Mouse (Mus musculus): ENCODE results near the gene Ep400. TPM values are rescaled to one million over a fixed set of nuclear protein-coding genes. Genes with fewer than 3 reads are reported as not detected.
"Not testable (repeated sequence)": the region's sequence is repeated elsewhere in the genome, so short reads cannot be mapped to it uniquely, and the experiment has no call there.

Ep400 gene
- polyA plus RNA-seq, 1 experiment from 2014 or later, result 57.2 TPM

DNA sequence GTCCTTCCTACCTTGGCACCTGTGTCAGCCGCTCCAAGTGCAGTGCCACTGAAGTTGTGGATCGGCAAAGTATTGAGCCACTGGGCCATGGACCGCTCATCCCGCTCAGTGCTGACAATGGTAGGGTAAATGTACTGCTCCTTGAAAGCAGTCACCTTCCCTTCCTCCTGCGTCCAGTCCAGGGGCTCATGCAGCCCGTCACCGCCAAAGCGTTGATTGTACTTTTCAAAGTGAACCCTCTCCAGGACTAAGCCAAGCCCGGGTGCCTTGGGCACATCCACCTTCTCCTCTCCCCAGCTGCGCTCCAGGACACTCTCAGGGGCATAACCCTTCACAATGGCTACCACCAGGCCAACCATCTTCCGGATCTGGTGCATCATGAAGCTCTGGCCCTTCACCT lies 4.0 kb upstream of the Ep400 start:
- no peak overlapping the region for H3K27ac ChIP-seq

GRCm38 (mm10) chr5:110772945-110773344 lies 2.4 kb upstream of the Ep400 start:
- H3K27me3 ChIP-seq (replicated peaks); H3K4me2 ChIP-seq (replicated peaks); H3K4me3 ChIP-seq; H3K9ac ChIP-seq; H3K27ac ChIP-seq; ATAC-seq (ENCODE audit: low FRiP score, low read depth); H3K9me3 ChIP-seq: not testable (repeated sequence)
- H3K4me1 ChIP-seq, result peaks cover 14% of the 10 kb centered on the region
- WGBS, result 97% methylated on average over 10 of the region's 10 CpGs
- H3K36me3 ChIP-seq, result peaks cover 45% of the 10 kb centered on the region

More for the DNA sequence above, 4.0 kb upstream of the Ep400 start:
- Histone ChIP-seq H3K9ac (no peak overlapping the region), H3K27me3 (replicated peaks) (no peaks in the 10 kb centered on the region), H3K4me3 (no peak overlapping the region), H3K4me2 (replicated peaks) (no peak overlapping the region), H3K9me3 (no peaks in the 10 kb centered on the region), H3K36me3 (peaks cover 48% of the 10 kb centered on the region), H3K4me1 (peaks cover 8% of the 10 kb centered on the region)
- 95% methylated on average over 11 of the region's 11 CpGs for WGBS
- no peak for ATAC-seq (ENCODE audit: low FRiP score, low read depth)

GRCm38 (mm10) chr5:110770031-110770445 lies 479 bp downstream of the Ep400 start:
- H3K9ac ChIP-seq, result peak overlapping the region; percentile 84
- peak overlapping the region; percentile 92 for H3K27ac ChIP-seq
- peaks cover 17% of the 10 kb centered on the region for H3K36me3 ChIP-seq
- H3K4me3 ChIP-seq, result peak overlapping the region; percentile 80
- WGBS, result under 1% methylated on average over 58 of the region's 58 CpGs
- peak; percentile 63 for ATAC-seq (ENCODE audit: low FRiP score, low read depth)
- no peaks in the 10 kb centered on the region for H3K9me3 ChIP-seq
- peak overlapping the region; percentile 84 for H3K4me2 ChIP-seq (replicated peaks)
- H3K4me1 ChIP-seq, result peaks cover 14% of the 10 kb centered on the region
- H3K27me3 ChIP-seq (replicated peaks), result no peaks in the 10 kb centered on the region

GRCm38 (mm10) chr5:110769272-110769671 lies 1.2 kb downstream of the Ep400 start:
- peak overlapping the region; percentile 84 for H3K9ac ChIP-seq
- ATAC-seq (ENCODE audit: low FRiP score, low read depth), result no peak
- 71% methylated on average over 4 of the region's 4 CpGs for WGBS
- H3K4me2 ChIP-seq (replicated peaks), result peak overlapping the region; percentile 84
- peak overlapping the region; percentile 80 for H3K4me3 ChIP-seq
- H3K27ac ChIP-seq, result no peak overlapping the region
- H3K36me3 ChIP-seq, result peaks cover 10% of the 10 kb centered on the region
- H3K4me1 ChIP-seq, result peaks cover 14% of the 10 kb centered on the region
- no peaks in the 10 kb centered on the region for H3K27me3 ChIP-seq (replicated peaks)
- H3K9me3 ChIP-seq, result no peaks in the 10 kb centered on the region

DNA sequence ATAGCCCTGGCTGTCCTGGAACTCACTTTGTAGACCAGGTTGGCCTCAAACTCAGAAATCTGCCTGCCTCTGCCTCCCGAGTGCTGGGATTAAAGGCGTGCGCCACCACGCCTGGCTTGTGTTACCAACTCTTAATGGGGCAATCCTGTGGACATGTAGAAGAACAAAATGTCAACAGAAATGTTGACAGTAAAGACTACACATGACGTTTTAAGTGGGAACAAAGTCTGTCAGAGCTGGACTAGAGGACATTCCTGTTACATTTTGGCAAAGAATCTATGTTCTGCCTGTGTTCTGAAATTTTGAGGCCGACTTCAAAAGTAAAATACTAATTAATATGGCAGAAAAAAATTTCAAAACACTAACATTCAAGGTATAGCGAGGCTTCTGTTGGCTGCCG lies 6.6 kb downstream of the Ep400 start:
- H3K4me3 ChIP-seq, result no peak overlapping the region
- H3K4me1 ChIP-seq, result peaks cover 6% of the 10 kb centered on the region; the same call in 1 of the 2 replicates
- no peaks in the 10 kb centered on the region for H3K9me3 ChIP-seq
- no peaks in the 10 kb centered on the region for H3K36me3 ChIP-seq
- no peak for ATAC-seq (ENCODE audit: low FRiP score, low read depth)
- no peak overlapping the region for H3K27ac ChIP-seq
- H3K27me3 ChIP-seq (replicated peaks), result no peaks in the 10 kb centered on the region
- 96% methylated on average over 8 of the region's 8 CpGs for WGBS
- H3K4me2 ChIP-seq (replicated peaks), result no peak overlapping the region
- H3K9ac ChIP-seq, result no peak overlapping the region

- Histone ChIP-seq H3K27ac (no peak overlapping the region), H3K4me1 (no peaks in the 10 kb centered on the region), H3K9me3 (no peaks in the 10 kb centered on the region), H3K4me3 (no peak overlapping the region), H3K9ac (no peak overlapping the region), H3K27me3 (replicated peaks) (no peaks in the 10 kb centered on the region), H3K36me3 (peaks cover 5% of the 10 kb centered on the region; the same call in 1 of the 2 replicates), H3K4me2 (replicated peaks) (no peak overlapping the region)
- 77% methylated on average over 1 of the region's 1 CpGs for WGBS
- no peak for ATAC-seq (ENCODE audit: low FRiP score, low read depth)
Measured at GRCm38 (mm10) chr5:110745021-110745420, 25.5 kb downstream of the Ep400 start.

GRCm38 (mm10) chr5:110739496-110740275 lies 30.8 kb downstream of the Ep400 start:
- Histone ChIP-seq H3K4me2 (replicated peaks) (no peak overlapping the region), H3K4me3 (no peak overlapping the region), H3K9me3 (no peaks in the 10 kb centered on the region), H3K4me1 (no peaks in the 10 kb centered on the region), H3K27me3 (replicated peaks) (no peaks in the 10 kb centered on the region), H3K9ac (no peak overlapping the region), H3K36me3 (peaks cover 47% of the 10 kb centered on the region), H3K27ac (no peak overlapping the region)
- ATAC-seq (ENCODE audit: low FRiP score, low read depth), result no peak
- WGBS, result 96% methylated on average over 7 of the region's 7 CpGs

DNA sequence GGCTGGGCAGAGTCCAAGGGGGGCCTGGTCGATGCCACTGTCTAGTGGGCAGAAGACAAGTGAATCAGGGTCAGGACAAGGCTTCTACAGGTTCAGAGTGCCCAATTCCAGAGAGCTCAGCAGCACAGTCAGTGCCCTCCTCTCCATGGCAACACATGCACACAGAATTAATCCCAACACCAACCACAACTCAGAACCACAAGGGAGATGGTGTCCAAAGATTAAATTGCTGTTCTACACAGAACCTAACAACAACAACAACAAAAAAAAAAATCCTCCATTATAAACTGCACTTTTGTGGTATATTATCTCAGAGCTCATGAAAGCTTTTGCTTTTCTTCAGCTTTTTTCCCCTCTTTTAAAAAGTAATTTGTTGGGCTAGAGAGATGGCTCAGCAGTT lies 34.9 kb downstream of the Ep400 start:
- Histone ChIP-seq H3K36me3 (peaks cover 73% of the 10 kb centered on the region), H3K27ac (no peak overlapping the region), H3K4me2 (replicated peaks) (no peak overlapping the region), H3K27me3 (replicated peaks) (no peaks in the 10 kb centered on the region), H3K9ac (no peak overlapping the region), H3K4me1 (no peaks in the 10 kb centered on the region), H3K4me3 (no peak overlapping the region), H3K9me3 (no peaks in the 10 kb centered on the region)
- 94% methylated on average over 1 of the region's 1 CpGs for WGBS
- no peak for ATAC-seq (ENCODE audit: low FRiP score, low read depth)

- Histone ChIP-seq H3K27ac (no peak overlapping the region), H3K4me2 (replicated peaks) (no peak overlapping the region), H3K4me3 (no peak overlapping the region), H3K4me1 (no peaks in the 10 kb centered on the region), H3K27me3 (replicated peaks) (no peaks in the 10 kb centered on the region), H3K36me3 (peaks cover 63% of the 10 kb centered on the region), H3K9ac (no peak overlapping the region), H3K9me3 (no peaks in the 10 kb centered on the region)
- no peak for ATAC-seq (ENCODE audit: low FRiP score, low read depth)
- 94% methylated on average over 4 of the region's 4 CpGs for WGBS
Measured at GRCm38 (mm10) chr5:110733231-110733823, 37.2 kb downstream of the Ep400 start.

- H3K4me2 ChIP-seq (replicated peaks), result no peak overlapping the region
- no peaks in the 10 kb centered on the region for H3K27me3 ChIP-seq (replicated peaks)
- H3K4me3 ChIP-seq, result no peak overlapping the region
- H3K9ac ChIP-seq, result no peak overlapping the region
- H3K27ac ChIP-seq, result no peak overlapping the region
- peaks cover 65% of the 10 kb centered on the region for H3K36me3 ChIP-seq
- H3K4me1 ChIP-seq, result no peaks in the 10 kb centered on the region
- no peak for ATAC-seq (ENCODE audit: low FRiP score, low read depth)
- 95% methylated on average over 2 of the region's 2 CpGs for WGBS
- no peaks in the 10 kb centered on the region for H3K9me3 ChIP-seq
Measured at GRCm38 (mm10) chr5:110731227-110731626, 39.3 kb downstream of the Ep400 start.

GRCm38 (mm10) chr5:110727850-110728249 lies 42.7 kb downstream of the Ep400 start:
- H3K4me1 ChIP-seq, result no peaks in the 10 kb centered on the region
- 100% methylated on average over 1 of the region's 1 CpGs for WGBS
- H3K27me3 ChIP-seq (replicated peaks), result no peaks in the 10 kb centered on the region
- no peak overlapping the region for H3K4me3 ChIP-seq
- H3K4me2 ChIP-seq (replicated peaks), result no peak overlapping the region
- peaks cover 73% of the 10 kb centered on the region for H3K36me3 ChIP-seq
- H3K9ac ChIP-seq, result no peak overlapping the region
- ATAC-seq (ENCODE audit: low FRiP score, low read depth), result no peak
- H3K27ac ChIP-seq, result no peak overlapping the region
- H3K9me3 ChIP-seq, result no peaks in the 10 kb centered on the region

GRCm38 (mm10) chr5:110723543-110723942 lies 47.0 kb downstream of the Ep400 start:
- Histone ChIP-seq H3K9ac (no peak overlapping the region), H3K4me1 (no peaks in the 10 kb centered on the region), H3K27ac (no peak overlapping the region), H3K4me2 (replicated peaks) (no peak overlapping the region), H3K4me3 (no peak overlapping the region), H3K36me3 (peaks cover 75% of the 10 kb centered on the region), H3K9me3 (no peaks in the 10 kb centered on the region), H3K27me3 (replicated peaks) (no peaks in the 10 kb centered on the region)
- ATAC-seq (ENCODE audit: low FRiP score, low read depth), result no peak
- WGBS, result 89% methylated on average over 2 of the region's 2 CpGs
